Mouse (Mus musculus) heart, embryonic 14.5 days (tissue): ENCODE results near the gene Kcnmb1. TPM values are rescaled to one million over a fixed set of nuclear protein-coding genes. Genes with fewer than 3 reads are reported as not detected.

Experiments used
- ATAC-seq: fragments of 200-750 bp; cut with Nextera tagmentation; 2 replicates; pipeline ENCODE4 v1.8.0; 2017; ENCODE audit warnings: low read depth, moderate TSS enrichment; ENCODE audit not compliant: insufficient number of reproducible peaks, insufficient read depth, low FRiP score
- H3K27ac ChIP-seq, 2 experiments: fragments of 200-500 bp in 1 of 2; fragments of 300-500 bp in 1 of 2; sonication (generic) in 1 of 2; replicated peaks in 1 of 2; 2 replicates each; pipeline ENCODE4 v1.5.1; 2012 to 2014; ENCODE audit warnings: low read depth in 2 of 2, low read length in 2 of 2, control low read depth in 1 of 2, mild to moderate bottlenecking in 1 of 2, mixed read lengths in 1 of 2; ENCODE audit not compliant: control insufficient read depth in 1 of 2, insufficient read depth in 1 of 2
- H3K27me3 ChIP-seq: fragments of 300-500 bp; sonication (generic); 2 replicates; pipeline ENCODE4 v1.6.1; 2014; ENCODE audit warnings: mild to moderate bottlenecking, low read length, control low read depth; ENCODE audit not compliant: control insufficient read depth, insufficient read depth
- H3K36me3 ChIP-seq: fragments of 300-500 bp; sonication (generic); 2 replicates; pipeline ENCODE4 v1.6.1; 2014; ENCODE audit warnings: mild to moderate bottlenecking, control low read depth, low read length, mixed read lengths; ENCODE audit not compliant: control insufficient read depth, insufficient read depth
- H3K4me1 ChIP-seq, 2 experiments: fragments of 200-500 bp in 1 of 2; fragments of 300-500 bp in 1 of 2; sonication (generic) in 1 of 2; 2 replicates each; pipeline ENCODE4 v1.6.1; 2012 to 2014; ENCODE audit warnings: low read length in 2 of 2, control low read depth in 1 of 2, mixed read lengths in 1 of 2; ENCODE audit not compliant: control insufficient read depth in 2 of 2, insufficient read depth in 2 of 2
- H3K4me2 ChIP-seq: fragments of 300-500 bp; sonication (generic); 2 replicates; pipeline ENCODE4 v1.6.1; 2014; ENCODE audit warnings: mild to moderate bottlenecking, low read length
- H3K4me3 ChIP-seq, 2 experiments: fragments of 200-500 bp in 1 of 2; fragments of 300-500 bp in 1 of 2; sonication (generic) in 1 of 2; 2 replicates each; pipeline ENCODE4 v1.5.1; 2012 to 2014; ENCODE audit warnings: low read length in 2 of 2, mild to moderate bottlenecking in 2 of 2, control low read depth in 1 of 2, low read depth in 1 of 2, moderate library complexity in 1 of 2; ENCODE audit not compliant: control insufficient read depth in 1 of 2, insufficient read depth in 1 of 2
- H3K9ac ChIP-seq: fragments of 300-500 bp; sonication (generic); 2 replicates; pipeline ENCODE4 v1.6.1; 2014; ENCODE audit warnings: mild to moderate bottlenecking, low read length
- H3K9me3 ChIP-seq: fragments of 300-500 bp; sonication (generic); 2 replicates; pipeline ENCODE4 v1.6.1; 2016; ENCODE audit warnings: low read length, control low read depth; ENCODE audit not compliant: control insufficient read depth
- WGBS: fragments of 180-500 bp; shearing (Covaris S2); extraction: QIAGEN DNeasy Blood & Tissue Kit; methylation state at CpG from one replicate; pipeline ENCODE4 v1.1.7; 2014; 5-methylcytosine and 5-hydroxymethylcytosine counted together
- polyA plus RNA-seq: library from polyadenylated mRNA; unstranded; fragments of >200 nt; fragmentation: Nextera tagmentation; extraction: Ambion mirVana; gene quantifications from 2 replicates; pipeline ENCODE4 v1.2.1, GENCODE M21; 2014

Gene Kcnmb1
- polyA plus RNA-seq, 1 experiment from 2014 or later: 2.0 TPM

DNA sequence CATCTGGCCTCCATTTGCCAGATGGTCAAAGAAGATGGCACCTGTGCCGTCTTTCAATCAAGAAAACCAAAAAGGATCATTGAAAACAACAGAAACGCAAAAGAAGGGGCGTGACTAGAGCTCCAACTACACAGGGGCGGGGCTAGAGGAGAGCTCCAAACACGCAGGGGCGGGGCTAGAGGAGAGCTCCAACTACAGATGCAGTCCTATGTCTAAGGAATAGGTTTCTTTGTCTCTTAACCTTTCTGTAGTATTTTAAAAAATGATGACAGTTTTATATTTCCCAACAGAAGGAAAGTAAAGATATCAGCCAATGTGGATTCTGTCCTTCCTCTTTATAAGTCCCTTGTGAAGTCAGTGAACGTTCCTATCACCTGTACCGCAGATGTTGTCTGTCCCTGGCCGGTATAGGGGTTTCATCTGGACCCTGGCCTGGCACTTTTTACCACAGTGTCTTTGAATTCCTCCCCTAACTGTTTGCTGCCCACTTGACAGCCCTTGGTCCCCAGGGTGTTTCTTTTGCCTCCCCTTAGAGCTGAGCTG lies 18.0 kb upstream of the Kcnmb1 start:
- Histone ChIP-seq H3K27me3 (no peaks in the 10 kb centered on the region), H3K9ac (no peak overlapping the region), H3K4me3 (no peak overlapping the region), H3K27ac (no peak overlapping the region), H3K9me3 (no peaks in the 10 kb centered on the region), H3K36me3 (no peaks in the 10 kb centered on the region), H3K4me2 (no peak overlapping the region), H3K4me1 (no peaks in the 10 kb centered on the region)
- no peak for ATAC-seq
- WGBS: 81% methylated on average over 9 of the region's 9 CpGs

DNA sequence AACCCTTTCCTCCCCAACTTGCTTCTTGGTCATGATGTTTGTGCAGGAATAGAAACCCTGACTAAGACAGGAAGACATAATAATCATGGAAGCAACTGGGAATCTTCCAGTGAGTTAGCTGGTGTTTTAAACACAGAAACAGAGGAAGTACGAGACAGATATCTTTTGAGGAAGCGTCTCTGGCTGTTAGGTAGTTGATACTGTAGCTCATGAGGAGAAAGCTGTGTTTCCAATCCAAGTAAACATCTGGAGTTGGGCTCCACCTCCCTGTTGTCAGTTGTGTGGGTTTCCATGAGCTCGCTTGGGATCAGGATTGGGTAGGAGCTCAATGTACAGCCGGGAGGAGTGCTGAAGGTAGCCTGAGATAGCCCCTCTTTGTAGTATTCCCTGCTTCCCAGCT lies 16.3 kb upstream of the Kcnmb1 start:
- H3K27me3 ChIP-seq: no peaks in the 10 kb centered on the region
- no peak overlapping the region for H3K27ac ChIP-seq
- no peak overlapping the region for H3K4me3 ChIP-seq
- H3K36me3 ChIP-seq: no peaks in the 10 kb centered on the region
- H3K9me3 ChIP-seq: peaks cover 4% of the 10 kb centered on the region; the same call in 1 of the 2 replicates
- 50% methylated on average over 4 of the region's 4 CpGs for WGBS
- H3K9ac ChIP-seq: no peak overlapping the region
- no peaks in the 10 kb centered on the region for H3K4me1 ChIP-seq
- H3K4me2 ChIP-seq: no peak overlapping the region
- ATAC-seq: no peak

- no peak for ATAC-seq
- Histone ChIP-seq H3K4me1 (no peaks in the 10 kb centered on the region), H3K9me3 (peaks cover 4% of the 10 kb centered on the region; the same call in 1 of the 2 replicates), H3K9ac (no peak overlapping the region), H3K27me3 (no peaks in the 10 kb centered on the region), H3K36me3 (no peaks in the 10 kb centered on the region), H3K4me2 (no peak overlapping the region), H3K4me3 (no peak overlapping the region), H3K27ac (no peak overlapping the region)
- WGBS: 58% methylated on average over 5 of the region's 5 CpGs
Observed at GRCm38 (mm10) chr11:33951155-33951554, 11.7 kb upstream of the Kcnmb1 start.

DNA sequence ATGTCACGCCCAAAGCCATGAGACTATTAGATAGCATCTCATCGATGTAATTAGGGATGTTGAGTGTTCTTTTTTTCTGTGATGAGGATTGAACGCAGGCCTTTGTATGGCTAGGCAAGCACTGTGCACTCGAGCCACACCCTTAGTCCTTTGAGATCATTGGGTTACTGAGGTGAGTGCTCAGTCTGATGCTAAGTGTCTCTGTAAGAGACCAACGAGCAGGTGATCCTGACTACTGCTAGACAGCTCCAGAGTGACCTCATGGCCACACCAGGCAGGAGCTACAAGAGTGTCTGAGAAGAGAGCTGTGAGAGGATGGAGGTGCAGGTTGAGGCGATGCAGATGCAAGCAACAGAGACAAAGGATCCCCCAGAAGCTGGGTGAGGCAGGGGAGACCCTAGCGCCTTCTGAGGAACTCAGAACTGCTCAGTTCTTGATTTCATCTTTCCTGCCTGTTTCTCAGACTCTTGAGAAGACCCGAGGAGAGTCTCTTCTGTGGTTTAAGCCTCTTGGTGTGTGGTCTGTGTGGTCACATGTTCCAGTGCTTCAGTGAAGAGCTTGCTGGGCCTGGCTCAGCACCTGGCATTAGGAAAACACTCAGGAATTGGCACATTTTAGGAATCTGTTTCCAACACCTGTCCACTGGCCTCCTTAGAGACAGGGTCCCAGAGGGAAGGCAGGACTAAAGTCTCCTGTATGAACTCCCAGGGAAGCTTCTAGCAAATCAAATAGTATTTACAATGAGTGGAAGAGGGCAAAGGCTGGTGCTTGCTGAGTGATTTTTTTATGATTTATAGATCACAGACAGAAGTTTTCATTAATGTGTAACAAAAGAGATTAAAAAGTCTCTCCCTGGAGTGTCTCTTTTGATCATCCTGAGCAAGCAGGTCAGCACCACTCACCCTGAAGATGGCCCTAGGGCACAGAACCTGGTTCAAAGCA lies 10.9 kb upstream of the Kcnmb1 start:
- WGBS: 71% methylated on average over 8 of the region's 8 CpGs

DNA sequence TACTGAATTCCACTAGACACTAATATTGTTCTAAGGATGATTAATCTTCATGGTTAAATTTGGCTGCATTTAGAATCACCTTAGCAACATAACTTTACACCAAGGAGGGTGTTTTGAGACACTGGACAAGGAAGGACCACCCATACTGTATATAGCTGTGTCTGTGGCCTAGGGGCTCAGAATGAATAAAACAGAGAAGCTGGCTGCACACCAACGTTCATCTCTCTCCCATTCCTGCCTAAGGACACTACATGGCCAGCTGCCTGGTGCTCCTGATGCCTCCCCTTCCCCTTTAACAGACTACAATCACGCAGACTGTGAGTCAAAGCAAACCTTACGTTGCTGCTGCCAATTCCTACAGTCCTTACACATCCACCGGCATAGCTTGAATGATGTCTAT lies 6.8 kb upstream of the Kcnmb1 start:
- Histone ChIP-seq H3K4me3 (no peak overlapping the region), H3K4me2 (no peak overlapping the region), H3K27ac (no peak overlapping the region), H3K4me1 (no peaks in the 10 kb centered on the region), H3K36me3 (no peaks in the 10 kb centered on the region), H3K27me3 (no peaks in the 10 kb centered on the region), H3K9ac (no peak overlapping the region), H3K9me3 (no peaks in the 10 kb centered on the region)
- ATAC-seq: no peak
- 72% methylated on average over 4 of the region's 4 CpGs for WGBS

More for the DNA sequence above, 10.9 kb upstream of the Kcnmb1 start:
- H3K9ac ChIP-seq: no peak overlapping the region
- no peaks in the 10 kb centered on the region for H3K36me3 ChIP-seq
- H3K27me3 ChIP-seq: no peaks in the 10 kb centered on the region
- no peak overlapping the region for H3K27ac ChIP-seq
- no peak overlapping the region for H3K4me2 ChIP-seq
- H3K9me3 ChIP-seq: peaks cover 4% of the 10 kb centered on the region; the same call in 1 of the 2 replicates
- H3K4me1 ChIP-seq: no peaks in the 10 kb centered on the region
- H3K4me3 ChIP-seq: no peak overlapping the region
- ATAC-seq: no peak

- Histone ChIP-seq H3K4me2 (no peak overlapping the region), H3K27ac (no peak overlapping the region), H3K4me3 (no peak overlapping the region), H3K27me3 (no peaks in the 10 kb centered on the region), H3K9ac (no peak overlapping the region), H3K4me1 (no peaks in the 10 kb centered on the region), H3K9me3 (no peaks in the 10 kb centered on the region), H3K36me3 (no peaks in the 10 kb centered on the region)
- ATAC-seq: no peak
- WGBS: 65% methylated on average over 5 of the region's 5 CpGs
Observed at GRCm38 (mm10) chr11:33956623-33957022, 6.2 kb upstream of the Kcnmb1 start.

- WGBS: 90% methylated on average over 6 of the region's 6 CpGs
- no peak overlapping the region for H3K27ac ChIP-seq
- no peaks in the 10 kb centered on the region for H3K9me3 ChIP-seq
- H3K4me1 ChIP-seq: peaks cover 2 to 3% of the 10 kb centered on the region in 2 experiments; a peak in 1 of 4 replicates
- ATAC-seq: no peak
- H3K4me2 ChIP-seq: no peak overlapping the region
- H3K4me3 ChIP-seq: no peak overlapping the region
- no peak overlapping the region for H3K9ac ChIP-seq
- no peaks in the 10 kb centered on the region for H3K36me3 ChIP-seq
- H3K27me3 ChIP-seq: no peaks in the 10 kb centered on the region
Observed at GRCm38 (mm10) chr11:33957595-33957994, 5.2 kb upstream of the Kcnmb1 start.
